Mouse (Mus musculus): Measurements from ENCODE around the gene Hs3st3a1.

DNA sequence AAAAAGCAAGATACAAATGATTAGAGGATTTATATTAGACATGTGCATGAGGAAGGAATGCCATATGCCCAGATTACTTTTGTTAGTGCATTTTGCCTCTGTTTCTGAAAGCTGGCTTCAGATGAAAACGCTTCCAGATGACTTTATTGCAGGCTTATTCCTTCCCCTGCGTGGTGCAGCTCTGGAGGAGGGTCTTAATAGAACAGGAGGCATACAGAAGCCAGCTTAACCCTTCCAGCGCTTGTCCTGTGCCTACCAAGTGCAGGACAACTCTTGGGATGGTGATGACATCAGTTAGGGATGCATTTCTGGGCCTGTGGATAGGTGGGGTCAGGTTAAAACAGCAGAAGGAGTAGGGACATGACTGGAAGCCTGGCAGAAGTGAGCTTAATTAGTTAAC lies 7.6 kb downstream of the Hs3st3a1 start:
- no peak for TF ChIP-seq CTCF (IDR thresholded peaks at IDR 0.05; ENCODE audit: control insufficient read depth, insufficient read depth, insufficient read length)
- no peak for TF ChIP-seq MAX (IDR thresholded peaks at IDR 0.05)
